23 mouse cellular contexts compared by ENCODE assay signal in the genomic region with DNA sequence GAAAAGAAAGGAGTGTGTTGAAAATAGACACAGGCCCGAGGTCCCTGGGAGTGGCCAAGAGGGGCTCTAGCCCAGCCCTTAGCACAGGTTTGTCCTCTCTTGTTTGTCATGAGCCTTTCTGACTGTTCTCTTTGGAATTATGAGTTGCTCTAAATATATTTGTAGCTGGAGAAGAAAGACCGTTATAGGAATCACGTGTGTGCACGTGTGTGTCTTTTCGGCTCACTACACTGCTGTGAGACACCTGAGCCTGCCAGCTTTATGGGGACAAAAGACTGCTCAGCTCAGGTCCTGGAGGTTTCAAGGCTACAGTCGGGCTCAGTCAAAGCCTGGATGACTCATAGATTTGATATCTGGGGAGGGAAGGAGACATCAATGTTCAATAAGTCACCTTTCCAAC.
"Had no signal": no experiment of that assay in that cellular context is flagged by ENCODE, and none has a peak within 500 bp of the region (broad histone marks: within the 10 kb centered on the region; RNA-seq: fewer than 3 reads in every experiment).

No protein-coding gene starts in this region.

- DNase-seq: gastrocnemius, postnatal 14 days; gastrocnemius, postnatal 36 days; heart, adult 11 months; heart, adult 2 months; heart, postnatal 14 days; heart, postnatal 36 days; kidney, adult 11 months; kidney, adult 2 months; kidney, adult 9 months; kidney, postnatal 14 days; kidney, postnatal 36 days had no signal

- H3K36me3 ChIP-seq: heart, embryonic 13.5 days; heart, embryonic 15.5 days; hindbrain, embryonic 13.5 days; hindbrain, embryonic 15.5 days; kidney, embryonic 15.5 days; limb, embryonic 13.5 days; limb, embryonic 15.5 days; liver, embryonic 12.5 days had no signal

- H3K4me2 ChIP-seq: heart, embryonic 11.5 days; heart, embryonic 13.5 days; heart, embryonic 15.5 days; hindbrain, embryonic 13.5 days; hindbrain, embryonic 15.5 days; kidney, embryonic 15.5 days; limb, embryonic 13.5 days; limb, embryonic 15.5 days; liver, embryonic 12.5 days had no signal

- H3K27ac ChIP-seq: heart, adult 2 months; heart, embryonic 13.5 days; heart, embryonic 15.5 days; hindbrain, embryonic 13.5 days; hindbrain, embryonic 15.5 days; hindbrain, postnatal 0 days; kidney, embryonic 15.5 days; kidney, postnatal 0 days; limb, embryonic 13.5 days; limb, embryonic 15.5 days; liver, embryonic 12.5 days had no signal

- H3K9ac ChIP-seq: heart, embryonic 13.5 days; heart, embryonic 15.5 days; hindbrain, embryonic 13.5 days; hindbrain, embryonic 15.5 days; kidney, embryonic 15.5 days; limb, embryonic 13.5 days; limb, embryonic 15.5 days; liver, embryonic 12.5 days had no signal

- H3K9me3 ChIP-seq: heart, embryonic 13.5 days; heart, embryonic 15.5 days; hindbrain, embryonic 13.5 days; hindbrain, embryonic 15.5 days; kidney, embryonic 15.5 days; limb, embryonic 13.5 days; limb, embryonic 15.5 days; liver, embryonic 12.5 days had no signal

- ATAC-seq: hindbrain, postnatal 0 days; intestine, embryonic 16.5 days; liver, embryonic 12.5 days had no signal

- H3K4me3 ChIP-seq: heart, adult 2 months; heart, embryonic 13.5 days; heart, embryonic 15.5 days; hindbrain, embryonic 13.5 days; hindbrain, embryonic 15.5 days; kidney, embryonic 15.5 days; limb, embryonic 13.5 days; limb, embryonic 15.5 days; liver, embryonic 12.5 days had no signal

- H3K27me3 ChIP-seq: heart, embryonic 13.5 days; heart, embryonic 15.5 days; hindbrain, embryonic 13.5 days; hindbrain, embryonic 15.5 days; kidney, embryonic 15.5 days; limb, embryonic 13.5 days; limb, embryonic 15.5 days; liver, embryonic 12.5 days had no signal

- H3K4me1 ChIP-seq: heart, embryonic 13.5 days; heart, embryonic 15.5 days; hindbrain, embryonic 15.5 days; kidney, embryonic 15.5 days; limb, embryonic 13.5 days; limb, embryonic 15.5 days; liver, embryonic 12.5 days had no signal
